Mouse (Mus musculus) right cerebral cortex, adult 18-20 months (tissue): ENCODE data around the gene Myo1c.

Experiments
- DNase-seq: peaks from one replicate; pipeline ENCODE4 v3.0.0; 2022; ENCODE audit warnings: mixed read lengths

The Myo1c gene

GRCm38 (mm10) chr11:75650311-75650710 is at the start of gene Myo1c:
Gene Myo1c, plus strand, starts transcription at chr11:75650504.
- DNase-seq, result no peak

- DNase-seq, result no peak
These were observed 45.5 kb upstream of the Myo1c start for GRCm38 (mm10) chr11:75604826-75605225.

GRCm38 (mm10) chr11:75605318-75605717 is 45.0 kb upstream of the Myo1c start:
- DNase-seq, result no peak

DNA sequence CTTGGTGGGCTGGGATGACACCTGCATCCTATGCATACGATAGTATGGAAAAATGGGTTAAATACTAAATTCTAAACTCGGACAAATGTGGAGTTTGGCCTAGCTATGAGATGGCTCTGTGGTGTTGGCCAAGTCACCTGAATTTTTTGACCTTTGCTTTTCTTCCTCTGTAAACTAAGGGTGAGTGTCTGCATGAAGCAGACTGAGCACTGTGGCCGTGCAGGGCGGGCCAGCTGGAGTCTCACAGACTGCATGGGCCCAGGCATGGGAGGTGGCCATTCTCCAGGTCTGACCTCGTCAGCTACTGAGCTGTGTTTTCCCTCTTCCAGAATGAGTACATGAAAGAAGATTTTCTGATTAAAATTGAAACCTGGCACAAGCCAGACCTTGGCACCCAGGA is 41.5 kb upstream of the Myo1c start:
- no peak for DNase-seq

DNA sequence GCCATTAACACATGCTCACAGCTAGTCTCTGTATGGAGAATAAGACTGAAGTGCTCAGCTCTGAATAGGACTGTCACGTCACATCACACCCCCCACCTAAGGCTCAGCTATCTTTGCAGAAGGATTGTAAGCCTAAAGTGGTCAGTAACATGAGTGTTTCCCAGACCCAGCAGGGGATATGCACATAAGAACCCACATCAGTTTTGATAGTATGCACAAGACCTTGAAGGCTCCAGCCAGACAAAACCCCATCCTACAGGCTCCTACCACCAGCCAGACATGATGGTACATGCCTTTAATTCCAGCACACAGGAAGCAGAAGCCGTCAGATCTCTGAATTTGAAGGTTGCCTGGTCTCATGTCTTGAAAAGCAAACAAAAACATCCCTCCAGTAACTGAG is 40.3 kb upstream of the Myo1c start:
- DNase-seq, result no peak

GRCm38 (mm10) chr11:75614769-75615168 is 35.5 kb upstream of the Myo1c start:
- no peak for DNase-seq

GRCm38 (mm10) chr11:75615556-75615955 is 34.7 kb upstream of the Myo1c start:
- DNase-seq, result no peak

DNA sequence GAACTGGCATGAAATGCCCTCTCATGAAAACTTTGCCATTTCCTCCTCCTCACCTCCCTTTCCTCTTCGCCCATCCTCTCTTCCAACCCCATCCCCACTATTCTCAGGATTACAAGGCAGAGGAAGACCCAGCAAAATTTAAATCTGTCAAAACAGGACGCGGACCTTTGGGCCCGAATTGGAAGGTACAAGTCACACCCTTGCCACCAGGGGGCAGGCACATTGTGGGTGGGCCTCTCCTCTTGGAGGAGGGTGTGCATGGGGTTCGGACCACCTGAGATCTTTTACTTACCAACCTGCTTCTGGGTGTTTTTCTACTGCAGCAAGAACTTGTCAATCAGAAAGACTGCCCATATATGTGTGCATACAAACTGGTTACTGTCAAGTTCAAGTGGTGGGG is 31.2 kb upstream of the Myo1c start:
- DNase-seq, result no peak

DNA sequence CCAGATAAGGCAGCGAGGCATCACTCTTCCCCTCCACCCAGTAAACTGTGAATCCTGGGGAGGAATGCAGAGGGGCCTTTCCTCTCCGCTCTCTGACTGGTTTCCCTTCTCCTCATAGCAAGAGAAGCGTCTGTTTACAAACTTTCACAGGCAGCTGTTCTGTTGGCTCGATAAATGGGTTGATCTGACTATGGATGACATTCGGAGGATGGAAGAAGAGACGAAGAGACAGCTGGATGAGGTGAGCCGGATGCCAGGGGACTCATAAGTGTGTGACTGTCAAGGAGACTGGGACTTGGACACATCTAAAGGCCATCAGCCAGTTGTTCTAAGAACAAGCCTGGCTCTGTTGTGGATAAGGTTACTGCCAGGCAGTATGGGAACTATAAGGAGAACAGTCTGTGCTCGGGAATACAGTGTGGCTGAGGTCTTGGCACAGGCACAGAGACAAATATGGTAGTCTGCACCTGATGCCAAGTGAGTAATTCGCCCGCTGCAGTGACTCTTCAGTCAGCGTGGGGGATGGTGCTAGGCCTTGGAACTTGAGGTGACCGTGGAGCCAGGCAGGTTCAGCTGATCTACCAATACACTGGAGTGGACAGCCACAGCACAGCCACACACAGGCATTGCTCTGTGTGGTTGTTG is 30.0 kb upstream of the Myo1c start:
- peak; percentile 71 for DNase-seq

- DNase-seq, result no peak
These were observed 28.9 kb upstream of the Myo1c start for GRCm38 (mm10) chr11:75621426-75621825.

- DNase-seq, result no peak
These were observed 27.5 kb upstream of the Myo1c start for GRCm38 (mm10) chr11:75622588-75623329.

DNA sequence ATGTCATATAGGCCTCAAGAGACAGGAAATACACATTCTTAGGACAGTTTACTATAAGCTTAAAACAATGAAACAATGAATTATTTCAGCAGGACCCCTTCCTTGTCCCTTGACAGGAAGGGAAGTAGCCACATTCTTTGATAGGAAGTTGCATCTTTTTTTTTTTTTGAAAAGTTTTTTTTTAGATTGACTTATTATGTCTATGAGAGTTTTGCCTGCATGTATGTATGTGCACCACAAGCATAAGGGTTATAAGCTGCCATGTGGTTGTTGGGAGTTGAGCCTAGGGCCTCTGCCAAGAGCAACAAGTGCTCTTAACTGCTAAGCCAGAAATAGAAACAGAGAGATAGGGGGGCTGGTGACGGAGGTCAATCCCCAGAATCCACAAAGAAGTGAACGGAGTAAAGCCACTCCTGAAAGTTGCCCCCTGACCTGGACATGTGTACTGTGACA is 26.2 kb upstream of the Myo1c start:
- no peak for DNase-seq

- peak; percentile 49 for DNase-seq
These were observed 24.5 kb upstream of the Myo1c start for GRCm38 (mm10) chr11:75625820-75626219.

DNA sequence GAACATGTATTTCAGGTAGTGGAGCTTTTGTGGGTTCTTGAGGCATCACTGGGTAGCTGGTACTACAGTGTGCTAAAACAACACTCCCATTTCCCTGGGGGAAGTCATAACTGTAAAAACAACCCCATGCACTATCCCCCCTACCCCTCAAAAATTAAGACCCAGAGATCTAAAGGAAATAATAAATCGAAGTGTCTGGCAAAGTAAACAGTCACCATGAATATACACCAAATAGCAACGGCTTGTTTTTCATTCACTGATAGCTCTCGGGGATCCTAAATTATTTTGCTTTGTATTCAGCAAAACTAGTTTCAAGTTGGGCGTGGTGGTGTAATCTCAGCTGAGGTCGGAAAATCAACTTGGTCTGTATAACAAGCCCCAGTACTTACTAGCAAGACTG is 20.2 kb upstream of the Myo1c start:
- no peak for DNase-seq

- DNase-seq, result peak; percentile 99
These were observed 19.6 kb upstream of the Myo1c start, which contains the start of gene Inpp5k for GRCm38 (mm10) chr11:75630645-75631229. Gene Inpp5k, plus strand, starts transcription at chr11:75630988.

DNA sequence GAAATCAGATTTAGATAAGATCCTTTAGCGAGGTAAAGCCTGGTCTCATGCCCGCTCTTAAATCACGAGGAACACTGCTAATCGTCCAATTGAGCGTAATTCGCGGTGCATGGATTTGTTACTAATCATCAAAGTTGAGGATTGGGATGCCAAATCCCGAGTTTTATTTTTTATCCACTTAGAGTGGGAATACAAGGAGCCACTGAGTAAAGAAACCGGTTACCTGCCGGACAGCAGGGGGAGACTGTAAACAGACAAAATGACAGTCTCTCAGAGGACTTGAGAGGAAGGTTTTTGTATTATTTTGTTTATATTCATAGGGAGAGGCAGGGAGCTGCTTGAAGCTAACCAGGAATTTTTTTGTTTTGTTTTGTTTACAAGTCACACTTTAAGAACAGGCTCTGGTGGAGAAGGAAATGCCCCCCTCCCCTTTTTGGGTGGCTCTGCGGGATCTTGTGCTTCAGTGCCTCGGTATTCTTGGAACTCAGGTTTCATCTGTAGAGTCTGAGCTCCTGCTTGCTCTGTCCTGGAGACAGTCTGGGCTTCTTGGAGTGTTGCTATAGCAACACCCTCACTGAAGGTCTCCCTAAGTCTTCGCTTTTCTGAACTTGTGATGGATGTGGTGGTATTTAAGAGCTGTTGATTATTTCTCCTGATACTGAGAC is 18.6 kb upstream of the Myo1c start:
- DNase-seq, result no peak

GRCm38 (mm10) chr11:75632921-75633320 is 17.4 kb upstream of the Myo1c start:
- no peak for DNase-seq

- DNase-seq, result no peak
These were observed 15.5 kb upstream of the Myo1c start for GRCm38 (mm10) chr11:75634801-75635200.

GRCm38 (mm10) chr11:75635315-75635714 is 15.0 kb upstream of the Myo1c start:
- DNase-seq, result no peak

DNA sequence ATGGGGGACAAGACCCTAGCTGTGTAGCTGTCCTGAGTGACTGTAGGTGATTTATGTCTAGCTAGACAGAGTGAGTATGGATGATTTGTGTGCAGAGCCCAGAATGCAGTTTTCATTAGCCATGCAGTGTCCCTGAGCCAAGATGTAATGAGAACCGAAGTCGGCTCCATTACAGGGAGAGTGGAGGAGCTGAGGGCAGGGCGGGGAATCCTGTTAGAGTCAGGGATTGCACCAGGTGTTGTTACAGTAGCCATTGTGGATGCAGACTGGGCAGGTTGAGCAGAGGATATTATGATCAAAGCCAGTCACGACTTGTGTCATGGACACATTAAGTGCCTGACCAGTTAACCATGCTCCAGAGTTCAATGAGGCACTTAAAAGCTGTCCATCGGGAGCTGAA is 7.0 kb upstream of the Myo1c start:
- DNase-seq, result no peak

- DNase-seq, result no peak
These were observed 5.6 kb upstream of the Myo1c start for GRCm38 (mm10) chr11:75644684-75645083.

DNA sequence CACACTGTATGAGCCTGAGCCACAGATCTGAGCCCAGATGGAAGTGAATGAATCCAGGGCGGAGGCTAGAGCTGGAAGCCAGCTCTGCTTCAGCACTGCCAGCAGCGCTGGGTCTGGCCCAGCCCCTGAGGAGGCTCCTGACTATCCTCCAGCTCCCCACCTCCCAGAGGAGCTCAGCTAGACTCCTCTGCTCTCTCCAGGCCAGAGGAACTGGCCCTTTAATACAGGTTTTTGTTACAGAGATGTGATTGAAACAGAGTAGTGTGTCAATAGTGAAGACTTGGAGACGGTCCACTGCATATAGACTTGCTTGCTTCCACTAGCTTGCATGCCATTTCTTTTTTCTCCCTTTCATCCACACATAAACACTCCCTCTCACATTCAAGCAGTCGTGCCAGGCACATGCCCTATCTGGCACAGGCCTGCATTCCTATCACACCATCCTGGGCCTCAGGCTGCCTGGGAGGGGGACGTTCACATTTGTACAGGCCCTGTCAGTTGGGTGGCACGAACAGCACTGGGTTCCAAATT is 2.6 kb upstream of the Myo1c start:
- DNase-seq, result peak; percentile 62

DNA sequence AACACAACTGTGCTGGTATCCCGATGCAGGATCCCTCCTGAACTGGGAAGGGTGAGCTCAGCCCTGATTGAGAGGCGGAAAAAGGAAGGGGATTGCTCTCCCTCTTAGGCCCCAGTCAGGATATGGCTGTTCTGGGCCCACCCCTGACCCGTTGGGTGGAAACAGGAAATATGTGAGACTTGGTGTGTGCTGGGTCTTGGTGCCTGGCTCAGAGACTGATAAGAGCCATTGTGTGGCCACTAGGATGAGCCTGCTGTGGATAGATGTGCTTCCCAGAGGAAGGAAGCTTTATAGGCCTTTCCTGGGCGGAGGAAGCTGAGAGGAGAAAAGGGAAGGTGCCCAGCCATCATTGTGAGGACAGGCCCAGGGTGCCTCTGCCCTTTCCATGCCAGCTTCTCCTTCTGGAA is 1.1 kb upstream of the Myo1c start:
- DNase-seq, result no peak
